Mouse (Mus musculus) heart, postnatal 0 days (tissue): ENCODE results near the gene Gigyf1. TPM values are rescaled to one million over a fixed set of nuclear protein-coding genes. Genes with fewer than 3 reads are reported as not detected.

ENCODE experiments used
- ATAC-seq: fragments of 200-750 bp; cut with Nextera tagmentation; 2 replicates; pipeline ENCODE4 v1.8.0; 2017; ENCODE audit warnings: low read depth, moderate number of reproducible peaks, moderate library complexity; ENCODE audit not compliant: insufficient read depth
- DNase-seq: peaks from one replicate; pipeline ENCODE4 v3.0.0-alpha.2; 2016; ENCODE audit warnings: low spot score
- H3K27ac ChIP-seq: fragments of 300-500 bp; sonication (generic); 2 replicates; pipeline ENCODE4 v1.5.1; 2014; ENCODE audit warnings: low read depth, mild to moderate bottlenecking
- H3K27me3 ChIP-seq: fragments of 300-500 bp; sonication (generic); 2 replicates; pipeline ENCODE4 v1.6.1; 2014; ENCODE audit warnings: low read length, mixed read lengths; ENCODE audit not compliant: control insufficient read depth, insufficient read depth
- H3K36me3 ChIP-seq: fragments of 300-500 bp; sonication (generic); replicated peaks from 2 replicates; pipeline ENCODE4 v1.6.1; 2014; ENCODE audit warnings: low read length, mixed read lengths; ENCODE audit not compliant: control insufficient read depth, insufficient read depth
- H3K4me1 ChIP-seq: fragments of 300-500 bp; sonication (generic); 2 replicates; pipeline ENCODE4 v1.6.1; 2014; ENCODE audit warnings: antibody characterized with exemption; ENCODE audit not compliant: control insufficient read depth, insufficient read depth
- H3K4me2 ChIP-seq: fragments of 300-500 bp; sonication (generic); 2 replicates; pipeline ENCODE4 v1.6.1; 2014; ENCODE audit warnings: low read depth, mild to moderate bottlenecking, low read length, moderate library complexity
- H3K4me3 ChIP-seq: fragments of 300-500 bp; sonication (generic); 2 replicates; pipeline ENCODE4 v1.5.1; 2014; ENCODE audit warnings: low read depth, low read length
- H3K9ac ChIP-seq: fragments of 300-500 bp; sonication (generic); replicated peaks from 2 replicates; pipeline ENCODE4 v1.6.1; 2014; ENCODE audit warnings: low read depth, low read length, mixed read lengths
- H3K9me3 ChIP-seq: fragments of 300-500 bp; sonication (generic); replicated peaks from 2 replicates; pipeline ENCODE4 v1.6.1; 2016; ENCODE audit warnings: low read length; ENCODE audit not compliant: control insufficient read depth
- CTCF ChIP-seq: IDR thresholded peaks from 2 replicates; pipeline ENCODE4 v1.5.1; 2016; ENCODE audit warnings: antibody characterized with exemption, control low read depth, low read depth
- EP300 ChIP-seq: IDR thresholded peaks from 2 replicates; pipeline ENCODE4 v1.6.1; 2016; ENCODE audit warnings: antibody characterized with exemption, low read depth
- WGBS: fragments of 180-500 bp; shearing (Covaris S2); extraction: QIAGEN DNeasy Blood & Tissue Kit; methylation state at CpG from one replicate; pipeline ENCODE4 v1.1.7; 2014; 5-methylcytosine and 5-hydroxymethylcytosine counted together
- polyA plus RNA-seq: library from polyadenylated mRNA; unstranded; fragments of >200 nt; fragmentation: Nextera tagmentation; extraction: Ambion mirVana; gene quantifications from 2 replicates; pipeline ENCODE4 v1.2.1, GENCODE M21; 2015
- total RNA-seq: library from RNA; depleted of rRNA; stranded (reverse); fragments of >200 nt; gene quantifications from 2 replicates; pipeline ENCODE4 v1.2.3, GENCODE M21; 2014; ENCODE audit warnings: low replicate concordance

Gigyf1 gene
- total and polyA plus RNA-seq, 2 experiments from 2014 or later: 7.2 to 17.7 TPM

DNA sequence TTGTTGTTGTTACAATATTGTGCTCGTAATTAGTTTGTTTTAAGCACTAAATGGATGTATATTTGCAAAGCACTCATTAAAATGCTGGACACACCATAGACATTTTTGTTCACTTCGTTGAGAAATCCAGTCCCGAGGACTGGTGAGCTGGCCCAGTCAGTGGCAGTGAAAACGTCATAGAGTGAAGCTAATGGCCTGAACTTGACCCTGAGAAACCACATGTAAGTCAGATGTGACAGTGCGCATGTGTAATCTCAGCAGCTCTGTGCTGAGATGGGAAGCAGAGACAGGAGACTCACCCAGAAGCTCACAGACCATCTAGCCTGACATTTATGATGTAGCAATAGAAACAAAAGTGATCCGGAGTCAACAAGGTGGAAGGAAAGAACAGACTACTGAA lies 26.6 kb downstream of the Gigyf1 start:
- H3K27me3 ChIP-seq: no peaks in the 10 kb centered on the region
- no peaks in the 10 kb centered on the region for H3K36me3 ChIP-seq
- H3K9me3 ChIP-seq: no peaks in the 10 kb centered on the region
- H3K4me3 ChIP-seq: no peak overlapping the region
- no peak overlapping the region for H3K4me2 ChIP-seq
- no peak for TF ChIP-seq EP300
- no peak for TF ChIP-seq CTCF
- no peak for DNase-seq
- no peak overlapping the region for H3K9ac ChIP-seq
- 58% methylated on average over 6 of the region's 6 CpGs for WGBS
- ATAC-seq: no peak
- no peaks in the 10 kb centered on the region for H3K4me1 ChIP-seq
- no peak overlapping the region for H3K27ac ChIP-seq

GRCm38 (mm10) chr5:137545596-137545995 lies 27.2 kb downstream of the Gigyf1 start:
- no peaks in the 10 kb centered on the region for H3K27me3 ChIP-seq
- WGBS: 68% methylated on average over 4 of the region's 4 CpGs
- ATAC-seq: no peak

GRCm38 (mm10) chr5:137549840-137550239 lies 31.5 kb downstream of the Gigyf1 start:
- WGBS: 75% methylated on average over 2 of the region's 2 CpGs

More at GRCm38 (mm10) chr5:137545596-137545995, 27.2 kb downstream of the Gigyf1 start:
- DNase-seq: no peak
- no peak overlapping the region for H3K4me2 ChIP-seq
- no peak overlapping the region for H3K4me3 ChIP-seq
- no peaks in the 10 kb centered on the region for H3K36me3 ChIP-seq
- H3K4me1 ChIP-seq: no peaks in the 10 kb centered on the region
- no peaks in the 10 kb centered on the region for H3K9me3 ChIP-seq
- H3K9ac ChIP-seq: no peak overlapping the region
- TF ChIP-seq CTCF (no peak), EP300 (no peak)
- H3K27ac ChIP-seq: no peak overlapping the region

DNA sequence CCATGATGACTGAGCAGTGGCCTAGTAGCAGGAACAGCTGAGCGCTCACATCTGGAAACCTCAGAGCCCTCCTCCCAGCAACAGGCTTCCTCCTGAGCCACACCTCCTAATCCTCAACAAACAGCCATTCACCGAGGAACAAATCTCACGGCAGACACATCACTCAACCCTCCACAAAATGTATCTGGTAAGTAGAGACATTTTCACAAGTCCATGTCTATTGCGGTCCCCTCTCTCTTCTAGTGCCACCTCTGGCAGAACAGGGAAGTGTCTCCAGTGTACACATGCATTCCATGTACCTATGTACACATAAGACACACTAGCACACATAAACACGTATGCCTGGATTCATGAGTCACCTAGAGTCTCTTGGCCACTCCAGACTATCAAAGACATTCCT lies 32.8 kb downstream of the Gigyf1 start:
- ATAC-seq: no peak
- 73% methylated on average over 5 of the region's 5 CpGs for WGBS
- Histone ChIP-seq H3K4me3 (no peak overlapping the region), H3K27me3 (peaks cover 25% of the 10 kb centered on the region), H3K9me3 (no peaks in the 10 kb centered on the region), H3K27ac (no peak overlapping the region), H3K4me1 (no peaks in the 10 kb centered on the region), H3K9ac (no peak overlapping the region), H3K4me2 (no peak overlapping the region), H3K36me3 (no peaks in the 10 kb centered on the region)
- TF ChIP-seq CTCF (no peak; the same call in 1 of the 2 replicates), EP300 (no peak)
- no peak for DNase-seq

More at GRCm38 (mm10) chr5:137549840-137550239, 31.5 kb downstream of the Gigyf1 start:
- Histone ChIP-seq H3K27me3 (peaks cover 19% of the 10 kb centered on the region), H3K9me3 (no peaks in the 10 kb centered on the region), H3K9ac (no peak overlapping the region), H3K4me3 (no peak overlapping the region), H3K36me3 (no peaks in the 10 kb centered on the region), H3K4me1 (no peaks in the 10 kb centered on the region), H3K4me2 (no peak overlapping the region), H3K27ac (no peak overlapping the region)
- no peak for ATAC-seq
- TF ChIP-seq CTCF (no peak), EP300 (no peak)
- DNase-seq: no peak

DNA sequence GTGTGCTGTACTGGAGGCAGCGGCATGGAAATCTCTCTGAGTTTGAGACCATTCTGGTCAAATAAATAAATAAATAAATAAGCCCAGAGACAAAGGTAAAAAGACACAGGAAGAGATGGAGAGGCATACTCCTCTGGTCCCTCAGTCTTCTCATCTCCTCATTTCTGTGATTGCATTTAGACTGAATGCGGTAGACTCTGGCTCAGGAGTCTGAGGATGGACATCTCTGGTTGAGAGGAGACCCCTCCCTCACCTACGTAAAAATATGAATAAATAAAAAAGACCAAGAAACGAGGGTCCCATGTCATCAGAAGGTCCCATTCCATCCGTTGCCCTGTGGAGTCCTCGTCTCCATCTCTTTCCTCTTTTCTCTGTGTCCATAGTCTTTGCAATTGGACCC lies 34.7 kb downstream of the Gigyf1 start:
- DNase-seq (no peak), ATAC-seq (no peak)
- Histone ChIP-seq H3K9me3 (no peaks in the 10 kb centered on the region), H3K4me3 (0 out of 2 replicates have a peak overlapping the region, but pooled peaks have one; percentile 11), H3K27ac (no peak overlapping the region), H3K4me2 (0 out of 2 replicates have a peak overlapping the region, but pooled peaks have one; percentile 14), H3K9ac (no peak overlapping the region), H3K36me3 (no peaks in the 10 kb centered on the region), H3K27me3 (peaks cover 25% of the 10 kb centered on the region), H3K4me1 (no peaks in the 10 kb centered on the region)
- 27% methylated on average over 6 of the region's 6 CpGs for WGBS
- no peak for TF ChIP-seq EP300
- TF ChIP-seq CTCF: no peak

DNA sequence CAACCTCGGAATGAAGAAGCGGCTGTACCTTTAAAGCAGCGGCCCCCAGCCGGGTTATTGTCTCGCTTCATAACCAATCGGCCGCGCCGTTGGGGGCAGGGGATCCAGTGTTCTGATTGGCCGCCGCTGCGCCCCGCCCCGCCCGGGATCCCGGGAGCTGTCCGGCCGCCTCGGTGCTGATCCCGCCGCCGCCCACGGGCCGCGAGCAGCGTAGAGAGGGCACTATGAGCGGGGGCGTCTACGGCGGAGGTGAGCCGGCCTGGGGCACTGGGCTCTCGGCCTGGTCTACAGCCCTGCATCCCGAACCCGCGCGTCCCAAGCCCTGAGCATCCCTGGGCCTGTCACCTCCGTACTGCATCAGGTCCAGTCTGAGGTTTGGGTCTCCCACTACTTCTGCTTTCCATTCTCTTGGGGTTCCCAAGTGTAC lies 35.1 kb downstream of the Gigyf1 start, which contains the start of gene Actl6b:
Gene Actl6b (plus strand): TSS at position 107 of the 427 bp plus-strand sequence.
- Histone ChIP-seq H3K4me1 (no peaks in the 10 kb centered on the region), H3K4me2 (0 out of 2 replicates have a peak within 1 kb of the TSS, but pooled peaks have one; percentile 14), H3K27me3 (peaks cover 25% of the 10 kb centered on the region), H3K4me3 (0 out of 2 replicates have a peak within 1 kb of the TSS, but pooled peaks have one; percentile 11), H3K9me3 (no peaks in the 10 kb centered on the region), H3K9ac (no peak within 1 kb of the TSS), H3K36me3 (no peaks in the 10 kb centered on the region), H3K27ac (no peak within 1 kb of the TSS)
- TF ChIP-seq CTCF: no peak
- no peak for TF ChIP-seq EP300
- WGBS: 2% methylated on average over 37 of the region's 37 CpGs
- peak; percentile 67 for ATAC-seq
- DNase-seq: no peak
